Mouse (Mus musculus) spleen, embryonic (tissue): ENCODE data around the gene Runx1.

Experiments
- CTCF ChIA-PET: fragments of 350-600 bp; sonication (Branson Sonifier 250); formaldehyde crosslinking; loops from one replicate; lab custom pipeline; 2022; lab: Charles Lee

Runx1 gene

DNA sequence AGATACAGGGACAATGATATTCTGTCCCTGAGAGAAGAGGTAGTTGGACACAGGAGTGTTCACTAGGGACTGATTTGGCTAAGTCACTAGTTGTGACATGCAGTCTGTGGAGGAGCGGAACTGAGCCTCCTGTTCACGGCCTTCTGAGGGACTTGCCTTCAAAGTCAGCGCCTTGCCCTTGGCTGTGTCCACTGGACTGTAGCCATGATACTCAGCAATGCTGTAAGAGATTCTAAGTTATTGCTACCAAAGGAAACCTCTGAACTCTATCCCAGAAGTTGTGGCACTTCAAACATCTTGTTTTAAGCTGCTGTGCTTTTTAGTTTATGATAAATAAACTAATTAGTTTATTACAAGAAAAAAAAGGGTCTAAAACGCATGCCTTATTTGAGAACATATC is 238.1 kb downstream of the Runx1 start:
- CTCF ChIA-PET = no interaction called here

DNA sequence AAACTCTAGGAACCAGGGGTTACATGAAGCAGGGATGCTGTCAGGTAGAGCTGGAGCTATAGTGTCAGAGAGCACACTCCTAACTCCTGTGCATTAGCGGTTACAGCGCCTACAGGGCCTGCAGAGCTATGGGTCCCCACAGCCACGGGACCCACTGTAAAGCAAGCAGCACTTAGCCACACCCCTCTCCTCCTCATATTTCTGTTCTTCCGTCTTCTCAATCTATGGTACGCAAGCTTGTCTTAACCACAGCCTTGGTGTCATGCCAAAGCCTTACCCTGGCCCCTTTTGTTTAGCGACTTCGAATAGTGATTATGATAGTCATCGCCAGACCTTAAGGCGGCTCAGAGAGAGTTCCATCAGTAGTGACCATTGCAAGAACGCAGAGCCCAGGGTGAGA is 244.2 kb downstream of the Runx1 start:
- CTCF ChIA-PET = no interaction called here

DNA sequence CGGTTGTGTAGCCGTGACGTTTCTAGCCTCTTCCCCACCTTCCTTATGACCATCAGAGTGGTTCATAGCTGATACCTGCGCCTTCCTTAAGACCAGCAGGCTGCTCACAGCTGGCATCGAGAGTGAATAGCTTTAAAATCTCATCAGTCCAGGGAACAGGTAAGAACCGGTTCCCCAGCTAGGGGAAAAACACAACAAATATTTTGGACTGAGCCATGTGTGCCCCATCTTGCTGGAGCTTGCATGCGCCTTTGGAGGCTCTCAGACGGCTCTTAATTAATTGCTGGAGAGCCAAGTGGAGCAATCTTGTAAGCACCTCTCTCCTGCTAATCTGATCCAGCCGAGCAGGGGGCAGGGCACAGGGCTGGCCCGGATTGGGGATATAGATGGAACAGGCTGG is 245.0 kb downstream of the Runx1 start:
- CTCF ChIA-PET = no interaction called here

GRCm38 (mm10) chr16:92578915-92579653 is 246.9 kb downstream of the Runx1 start:
- CTCF ChIA-PET = no interaction called here

DNA sequence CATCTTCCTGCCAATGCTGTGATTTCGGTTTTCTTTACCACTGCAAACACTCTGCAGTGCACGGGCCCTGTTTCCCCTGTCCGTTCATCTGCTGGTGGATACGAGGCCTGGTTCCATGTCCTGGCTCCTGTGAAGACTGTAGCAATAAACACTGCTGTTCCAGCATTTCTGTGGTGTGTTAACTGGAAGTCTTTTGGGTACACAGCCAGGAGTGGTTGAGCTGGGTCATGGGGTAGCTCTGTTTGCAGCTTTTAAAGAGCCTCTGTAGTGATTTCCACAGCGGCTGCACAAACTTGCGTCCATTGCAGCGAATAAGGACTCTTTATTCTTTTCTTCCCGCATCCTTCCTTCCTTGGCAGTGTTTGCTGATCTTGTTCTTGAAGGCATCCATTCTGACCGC is 248.6 kb downstream of the Runx1 start:
- CTCF ChIA-PET = no interaction called here

DNA sequence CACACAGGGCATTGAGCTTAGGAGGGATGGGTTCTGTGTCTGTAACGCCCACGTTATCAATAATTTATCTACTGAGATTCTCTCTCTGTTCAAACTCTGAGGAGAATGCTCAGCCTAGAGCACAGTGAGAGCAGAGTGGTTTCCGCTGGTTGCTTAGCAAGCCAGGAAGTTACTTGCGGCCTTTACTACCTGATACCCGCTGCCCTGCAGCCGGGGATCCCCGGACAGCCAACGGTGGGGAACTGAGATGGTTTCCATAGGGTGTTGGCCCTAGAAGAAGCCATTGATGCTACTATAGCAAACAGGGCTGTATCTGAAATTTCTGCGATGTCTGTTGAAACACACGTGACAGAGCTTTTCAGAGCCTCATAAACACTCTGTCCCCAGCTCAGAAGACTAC is 250.2 kb downstream of the Runx1 start:
- CTCF ChIA-PET = interaction anchor here (0.6 to 0.8 kb wide), 2 partner anchors 10 to 129 kb away, joined by 3 read pairs; no protein-coding TSS in a partner anchor

GRCm38 (mm10) chr16:92573193-92573592 is 252.8 kb downstream of the Runx1 start:
- CTCF ChIA-PET = no interaction called here

- CTCF ChIA-PET = no interaction called here
These were observed 254.7 kb downstream of the Runx1 start for GRCm38 (mm10) chr16:92571246-92571645.

- CTCF ChIA-PET = interaction anchor here (1.0 kb wide), 1 partner anchor 9 kb away, joined by 3 read pairs; no protein-coding TSS in a partner anchor
These were observed 259.8 kb downstream of the Runx1 start for GRCm38 (mm10) chr16:92566146-92566545.

DNA sequence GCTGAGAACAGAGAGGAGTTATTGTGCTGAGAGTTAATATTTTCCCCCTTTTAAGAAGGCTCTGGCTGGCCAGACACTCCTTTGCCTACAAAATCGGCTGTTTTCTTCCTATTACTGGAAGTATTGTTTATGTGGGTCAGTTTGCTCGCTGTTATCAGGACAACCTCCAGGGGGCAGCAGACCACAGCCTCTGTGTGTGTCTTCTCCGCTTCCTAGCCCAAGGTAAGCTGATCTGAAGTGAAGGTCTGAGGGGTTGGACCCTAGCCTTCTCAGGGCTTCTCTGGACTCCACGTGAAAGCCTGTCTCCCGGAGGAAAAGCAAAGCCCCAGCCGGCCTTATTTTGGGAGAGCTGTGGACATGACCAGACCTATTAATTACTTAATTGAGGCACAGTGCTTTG is 260.2 kb downstream of the Runx1 start:
- CTCF ChIA-PET = interaction anchor here (0.5 to 1.0 kb wide), 2 partner anchors 10 to 990 kb away, joined by 3 read pairs; no protein-coding TSS in a partner anchor

DNA sequence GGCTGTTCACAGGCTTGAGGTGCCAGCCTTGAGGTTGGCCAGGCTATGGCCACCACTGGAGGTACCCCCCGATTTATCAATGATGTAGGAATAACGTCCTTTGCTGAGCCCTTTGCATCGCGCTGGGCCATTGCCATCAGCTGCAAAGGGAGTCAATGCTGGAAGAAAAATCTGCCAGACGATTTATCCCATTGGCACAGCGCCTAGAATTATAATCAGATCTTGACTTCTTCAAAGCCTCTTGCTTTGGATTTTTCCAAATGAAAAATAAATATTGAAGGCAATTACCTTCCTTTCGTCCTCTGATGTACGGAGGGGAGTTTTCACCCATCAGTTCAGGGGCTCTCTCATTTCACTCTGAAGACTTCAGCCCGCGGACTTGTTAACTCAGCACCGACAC is 260.7 kb downstream of the Runx1 start:
- CTCF ChIA-PET = interaction anchor here (0.5 to 1.0 kb wide), 2 partner anchors 10 to 991 kb away, joined by 3 read pairs; no protein-coding TSS in a partner anchor

- CTCF ChIA-PET = no interaction called here
These were observed 270.9 kb downstream of the Runx1 start for GRCm38 (mm10) chr16:92555051-92555450.

DNA sequence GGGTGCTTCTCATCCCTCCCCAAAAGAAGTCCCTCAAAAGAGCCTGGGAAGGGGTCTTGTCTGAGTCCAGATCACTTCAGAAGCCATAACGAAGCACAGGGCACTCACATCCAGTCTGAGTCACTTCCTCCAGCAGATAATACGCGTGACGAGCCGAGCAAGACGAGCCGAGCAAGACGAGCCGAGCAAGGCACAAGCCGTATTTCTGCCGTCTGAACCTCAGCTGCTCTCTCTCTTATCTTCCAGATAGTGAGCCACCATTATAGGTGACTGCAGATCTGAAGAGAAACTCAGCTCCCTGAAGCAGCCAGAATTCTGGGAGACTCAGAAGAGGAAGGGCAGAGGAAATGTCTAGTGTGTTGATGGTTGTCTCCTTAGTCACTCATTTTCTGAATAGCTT is 273.1 kb downstream of the Runx1 start:
- CTCF ChIA-PET = no interaction called here

GRCm38 (mm10) chr16:92552106-92552382 is 273.9 kb downstream of the Runx1 start:
- CTCF ChIA-PET = interaction anchor here (0.6 to 0.8 kb wide), 2 partner anchors 91 to 240 kb away, joined by 3 to 4 read pairs; no protein-coding TSS in a partner anchor
